Mouse (Mus musculus) kidney, embryonic 14.5 days (tissue): ENCODE data around the gene Gm5678. TPM values are rescaled to one million over a fixed set of nuclear protein-coding genes. Genes with fewer than 3 reads are reported as not detected.

Experiments used
- ATAC-seq: fragments of 200-750 bp; cut with Nextera tagmentation; 2 replicates; pipeline ENCODE4 v1.8.0; 2017; ENCODE audit warnings: moderate number of reproducible peaks, mild to moderate bottlenecking, moderate TSS enrichment, moderate library complexity; ENCODE audit not compliant: low FRiP score, low TSS enrichment
- H3K27ac ChIP-seq: fragments of 300-500 bp; sonication (generic); 2 replicates; pipeline ENCODE4 v1.5.1; 2014; ENCODE audit warnings: low read depth, mild to moderate bottlenecking, low read length, moderate library complexity, mixed read lengths
- H3K27me3 ChIP-seq: fragments of 300-500 bp; sonication (generic); 2 replicates; pipeline ENCODE4 v1.6.1; 2014; ENCODE audit warnings: mild to moderate bottlenecking, low read length; ENCODE audit not compliant: control insufficient read depth, insufficient read depth
- H3K36me3 ChIP-seq: fragments of 300-500 bp; sonication (generic); 2 replicates; pipeline ENCODE4 v1.6.1; 2014; ENCODE audit warnings: low read length, mixed read lengths; ENCODE audit not compliant: control insufficient read depth, insufficient read depth
- H3K4me1 ChIP-seq: fragments of 300-500 bp; sonication (generic); 2 replicates; pipeline ENCODE4 v1.6.1; 2014; ENCODE audit warnings: low read length, mixed read lengths; ENCODE audit not compliant: control insufficient read depth, insufficient read depth
- H3K4me2 ChIP-seq: fragments of 300-500 bp; sonication (generic); replicated peaks from 2 replicates; pipeline ENCODE4 v1.6.1; 2014; ENCODE audit warnings: low read depth, mild to moderate bottlenecking, low read length
- H3K4me3 ChIP-seq: fragments of 300-500 bp; sonication (generic); 2 replicates; pipeline ENCODE4 v1.5.1; 2014; ENCODE audit warnings: mild to moderate bottlenecking, low read length
- H3K9ac ChIP-seq: fragments of 300-500 bp; sonication (generic); 2 replicates; pipeline ENCODE4 v1.6.1; 2014; ENCODE audit warnings: low read depth, mild to moderate bottlenecking, low read length, moderate library complexity
- H3K9me3 ChIP-seq: fragments of 300-500 bp; sonication (generic); 2 replicates; pipeline ENCODE4 v1.6.1; 2016; ENCODE audit warnings: low read length; ENCODE audit not compliant: control insufficient read depth
- WGBS: fragments of 180-500 bp; shearing (Covaris S2); extraction: QIAGEN DNeasy Blood & Tissue Kit; methylation state at CpG from one replicate; pipeline ENCODE4 v1.1.7; 2014; 5-methylcytosine and 5-hydroxymethylcytosine counted together
- polyA plus RNA-seq: library from polyadenylated mRNA; unstranded; fragments of >200 nt; fragmentation: Nextera tagmentation; extraction: Ambion mirVana; gene quantifications from 2 replicates; pipeline ENCODE4 v1.2.1, GENCODE M21; 2014

Gm5678 gene
- polyA plus RNA-seq, 1 experiment from 2014 or later, result not detected

- H3K4me3 ChIP-seq, result peak within 1 kb of the TSS; percentile 65
- WGBS, result 2% methylated on average over 53 of the region's 55 CpGs
- no peaks in the 10 kb centered on the region for H3K4me1 ChIP-seq
- H3K4me2 ChIP-seq, result peak within 1 kb of the TSS; percentile 91
- peak within 1 kb of the TSS; percentile 79 for H3K9ac ChIP-seq
- ATAC-seq, result peak; percentile 94
- H3K27ac ChIP-seq, result peak within 1 kb of the TSS; percentile 94
- H3K9me3 ChIP-seq, result no peaks in the 10 kb centered on the region
- H3K27me3 ChIP-seq, result no peaks in the 10 kb centered on the region
- no peaks in the 10 kb centered on the region; the same call in 1 of the 2 replicates for H3K36me3 ChIP-seq
Observed at GRCm38 (mm10) chr16:93603439-93604212, 24.3 kb upstream of the Gm5678 start, which contains the start of gene Setd4. TSS of gene Setd4 (minus strand) at chr16:93604063.

DNA sequence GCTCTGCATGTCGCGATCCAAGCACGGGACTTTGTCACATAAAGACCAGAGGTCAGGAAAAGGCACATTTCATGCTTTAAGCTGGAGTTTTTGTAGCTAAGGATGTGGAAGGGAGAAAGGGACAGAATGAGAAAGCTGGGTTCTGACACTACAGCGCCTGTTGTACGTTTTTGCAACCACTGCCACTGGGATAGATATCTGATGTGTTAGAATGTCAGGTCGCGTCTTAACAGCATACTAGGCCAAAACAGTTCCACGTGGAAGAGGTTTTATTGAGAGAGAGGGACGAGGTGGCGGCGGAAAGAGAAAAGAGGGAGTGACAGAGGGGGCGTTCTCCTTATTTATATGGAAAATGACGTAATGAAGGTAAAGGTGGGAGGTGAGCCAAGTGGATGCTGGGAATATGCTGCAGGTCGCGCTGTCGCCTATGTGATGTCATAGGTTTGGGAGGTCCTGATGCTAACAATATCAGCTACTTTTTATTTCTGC lies 23.4 kb upstream of the Gm5678 start:
- ATAC-seq, result no peak
- no peaks in the 10 kb centered on the region for H3K36me3 ChIP-seq
- no peaks in the 10 kb centered on the region for H3K9me3 ChIP-seq
- peak overlapping the region; percentile 94 for H3K27ac ChIP-seq
- WGBS, result 4% methylated on average over 16 of the region's 16 CpGs
- peaks cover 5% of the 10 kb centered on the region; the same call in 1 of the 2 replicates for H3K4me1 ChIP-seq
- H3K4me2 ChIP-seq, result peak overlapping the region; percentile 91
- peak overlapping the region; percentile 65 for H3K4me3 ChIP-seq
- no peaks in the 10 kb centered on the region for H3K27me3 ChIP-seq
- H3K9ac ChIP-seq, result peak overlapping the region; percentile 79

DNA sequence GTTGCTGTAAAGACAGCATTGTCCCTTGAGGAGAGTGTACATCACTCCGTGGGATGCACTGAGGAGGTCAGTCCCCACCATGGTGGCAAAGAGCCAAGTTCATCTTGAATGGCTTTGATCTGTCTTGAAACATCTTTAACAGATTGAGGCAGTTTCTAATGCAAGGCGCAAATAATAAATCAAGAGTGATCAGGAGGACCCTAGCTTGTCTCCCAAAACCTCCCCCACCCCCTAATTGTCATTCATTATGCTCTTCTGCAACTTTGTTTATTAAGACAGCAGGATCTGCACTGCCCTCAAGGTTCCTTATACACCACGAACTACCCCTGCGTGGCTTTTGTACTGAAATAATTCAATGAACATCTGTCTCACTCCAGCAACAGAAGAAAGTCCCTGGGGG lies 22.3 kb upstream of the Gm5678 start, which contains the start of gene Cbr1:
TSS of gene Cbr1 (plus strand) at position 301 of the 400 bp plus-strand sequence.
- H3K4me3 ChIP-seq, result peak within 1 kb of the TSS; percentile 65
- no peak for ATAC-seq
- no peaks in the 10 kb centered on the region for H3K9me3 ChIP-seq
- H3K27ac ChIP-seq, result no peak within 1 kb of the TSS
- peaks cover 7% of the 10 kb centered on the region; the same call in 1 of the 2 replicates for H3K36me3 ChIP-seq
- 0 out of 2 replicates have a peak within 1 kb of the TSS, but pooled peaks have one; percentile 79 for H3K9ac ChIP-seq
- peaks cover 5% of the 10 kb centered on the region; the same call in 1 of the 2 replicates for H3K4me1 ChIP-seq
- WGBS, result 72% methylated on average over 4 of the region's 4 CpGs
- H3K27me3 ChIP-seq, result no peaks in the 10 kb centered on the region
- peak within 1 kb of the TSS; percentile 91 for H3K4me2 ChIP-seq

DNA sequence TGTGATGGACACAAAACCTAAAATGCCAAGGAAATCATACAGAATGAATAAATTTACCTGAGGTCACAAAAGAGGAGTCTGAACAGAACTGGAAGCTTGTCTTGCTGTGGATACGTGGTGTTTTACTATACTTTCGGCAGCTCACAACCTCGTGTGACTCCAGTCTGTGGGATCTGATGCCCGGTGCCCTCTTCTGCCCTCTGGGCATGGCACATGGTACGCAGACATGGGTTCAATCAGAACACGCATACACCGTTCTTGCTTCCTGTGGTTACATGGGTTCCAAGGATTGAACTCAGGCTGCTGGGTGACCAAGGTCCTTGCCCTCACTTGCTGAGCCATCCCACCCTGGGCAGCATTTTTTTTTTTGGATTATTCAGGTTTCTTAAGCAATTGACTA lies 21.8 kb upstream of the Gm5678 start:
- Histone ChIP-seq H3K9ac (no peak overlapping the region), H3K4me3 (no peak overlapping the region), H3K9me3 (no peaks in the 10 kb centered on the region), H3K27me3 (no peaks in the 10 kb centered on the region), H3K4me2 (no peak overlapping the region), H3K27ac (no peak overlapping the region), H3K36me3 (peaks cover 11% of the 10 kb centered on the region; the same call in 1 of the 2 replicates), H3K4me1 (peaks cover 5% of the 10 kb centered on the region; the same call in 1 of the 2 replicates)
- WGBS, result 93% methylated on average over 7 of the region's 7 CpGs
- ATAC-seq, result no peak

DNA sequence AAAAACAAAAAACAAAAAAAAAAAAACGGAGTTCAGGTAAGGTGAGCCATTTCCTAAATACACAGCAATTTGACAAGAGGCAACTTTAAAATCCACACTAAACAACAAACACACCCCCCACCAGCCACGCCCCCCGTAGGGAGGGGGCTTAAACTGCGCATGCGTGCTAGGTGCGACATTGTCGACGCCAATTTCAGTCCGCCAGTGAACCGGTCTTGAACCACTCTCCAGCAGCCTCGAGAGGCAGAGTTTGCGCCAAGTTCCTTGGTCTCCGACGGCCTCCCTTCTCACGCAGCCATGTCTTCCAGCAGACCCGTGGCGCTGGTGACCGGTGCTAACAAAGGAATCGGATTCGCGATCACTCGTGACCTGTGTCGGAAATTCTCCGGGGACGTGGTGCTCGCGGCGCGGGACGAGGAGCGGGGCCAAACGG lies 20.2 kb upstream of the Gm5678 start:
- no peaks in the 10 kb centered on the region for H3K9me3 ChIP-seq
- peak overlapping the region; percentile 74 for H3K9ac ChIP-seq
- under 1% methylated on average over 32 of the region's 32 CpGs for WGBS
- H3K27ac ChIP-seq, result no peak overlapping the region
- ATAC-seq, result peak; percentile 28; the same call in 1 of the 2 replicates
- H3K4me1 ChIP-seq, result peaks cover 5% of the 10 kb centered on the region; the same call in 1 of the 2 replicates
- no peaks in the 10 kb centered on the region for H3K27me3 ChIP-seq
- peak overlapping the region; percentile 62 for H3K4me3 ChIP-seq
- H3K4me2 ChIP-seq, result peak overlapping the region; percentile 72
- peaks cover 15% of the 10 kb centered on the region; the same call in 1 of the 2 replicates for H3K36me3 ChIP-seq

- Histone ChIP-seq H3K4me3 (peak overlapping the region; percentile 62; the same call in 1 of the 2 replicates), H3K27me3 (no peaks in the 10 kb centered on the region), H3K9me3 (no peaks in the 10 kb centered on the region), H3K4me2 (peak overlapping the region; percentile 72), H3K36me3 (peaks cover 15% of the 10 kb centered on the region; the same call in 1 of the 2 replicates), H3K4me1 (peaks cover 5% of the 10 kb centered on the region; the same call in 1 of the 2 replicates), H3K9ac (no peak overlapping the region), H3K27ac (no peak overlapping the region)
- 69% methylated on average over 8 of the region's 8 CpGs for WGBS
- ATAC-seq, result no peak
Observed at GRCm38 (mm10) chr16:93608731-93609130, 19.2 kb upstream of the Gm5678 start.

- Histone ChIP-seq H3K27me3 (no peaks in the 10 kb centered on the region), H3K9ac (no peak overlapping the region), H3K27ac (no peak overlapping the region), H3K9me3 (no peaks in the 10 kb centered on the region), H3K4me1 (peaks cover 5% of the 10 kb centered on the region; the same call in 1 of the 2 replicates), H3K36me3 (peaks cover 15% of the 10 kb centered on the region; the same call in 1 of the 2 replicates), H3K4me2 (no peak overlapping the region), H3K4me3 (no peak overlapping the region)
- WGBS, result 94% methylated on average over 4 of the region's 4 CpGs
- ATAC-seq, result no peak
Observed at GRCm38 (mm10) chr16:93609796-93610195, 18.1 kb upstream of the Gm5678 start.

DNA sequence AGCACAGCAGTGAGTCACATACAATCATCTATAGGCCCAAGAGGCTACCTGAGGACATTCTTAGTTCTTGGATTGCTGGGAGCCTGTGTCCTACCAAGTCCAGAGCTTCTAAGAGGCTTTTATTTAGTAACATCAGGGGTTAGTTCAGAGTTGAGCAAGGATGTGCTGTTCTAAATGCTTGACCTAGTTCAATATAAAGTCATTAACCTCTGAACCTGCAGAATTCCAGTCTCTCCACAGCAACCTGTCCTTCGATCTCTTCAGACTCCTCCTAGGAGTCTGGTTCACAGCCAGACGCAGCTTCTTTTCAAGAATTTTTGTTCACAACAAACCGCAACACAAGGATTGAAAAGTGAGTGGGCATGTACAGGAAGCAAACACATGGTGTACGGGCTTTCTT lies 16.9 kb upstream of the Gm5678 start:
- WGBS, result 92% methylated on average over 4 of the region's 4 CpGs
- no peak overlapping the region for H3K27ac ChIP-seq
- H3K4me3 ChIP-seq, result no peak overlapping the region
- H3K4me2 ChIP-seq, result no peak overlapping the region
- H3K9me3 ChIP-seq, result no peaks in the 10 kb centered on the region
- peaks cover 15% of the 10 kb centered on the region; the same call in 1 of the 2 replicates for H3K36me3 ChIP-seq
- H3K9ac ChIP-seq, result no peak overlapping the region
- H3K27me3 ChIP-seq, result no peaks in the 10 kb centered on the region
- peaks cover 5% of the 10 kb centered on the region; the same call in 1 of the 2 replicates for H3K4me1 ChIP-seq
- no peak for ATAC-seq
